Mouse (Mus musculus) neural tube, embryonic 15.5 days (tissue): ENCODE measurements around the gene Sel1l. TPM values are rescaled to one million over a fixed set of nuclear protein-coding genes. Genes with fewer than 3 reads are reported as not detected.
A peak's percentile ranks its signal among the peaks of the same experiment; 100 is the strongest.
"Not testable (repeated sequence)": the region's sequence is repeated elsewhere in the genome, so short reads cannot be mapped to it uniquely, and the experiment has no call there.

ENCODE experiments used
- ATAC-seq: fragments of 200-750 bp; cut with Nextera tagmentation; 2 replicates; pipeline ENCODE4 v1.8.0; 2017; ENCODE audit warnings: mild to moderate bottlenecking, moderate TSS enrichment, moderate library complexity; ENCODE audit not compliant: low FRiP score
- H3K27ac ChIP-seq: fragments of 300-500 bp; sonication (generic); replicated peaks from 2 replicates; pipeline ENCODE4 v1.5.1; 2015; ENCODE audit warnings: mild to moderate bottlenecking, inconsistent platforms
- H3K27me3 ChIP-seq: fragments of 300-500 bp; sonication (generic); replicated peaks from 2 replicates; pipeline ENCODE4 v1.6.1; 2015; ENCODE audit warnings: inconsistent platforms
- H3K36me3 ChIP-seq: fragments of 300-500 bp; sonication (generic); 2 replicates; pipeline ENCODE4 v1.6.1; 2015; ENCODE audit warnings: inconsistent platforms
- H3K4me1 ChIP-seq: fragments of 300-500 bp; sonication (generic); 2 replicates; pipeline ENCODE4 v1.6.1; 2015; ENCODE audit warnings: inconsistent platforms
- H3K4me2 ChIP-seq: fragments of 300-500 bp; sonication (generic); 2 replicates; pipeline ENCODE4 v1.6.1; 2015; ENCODE audit warnings: inconsistent platforms, mild to moderate bottlenecking, moderate library complexity
- H3K4me3 ChIP-seq: fragments of 300-500 bp; sonication (generic); replicated peaks from 2 replicates; pipeline ENCODE4 v1.5.1; 2015; ENCODE audit warnings: mild to moderate bottlenecking, inconsistent platforms
- H3K9ac ChIP-seq: fragments of 300-500 bp; sonication (generic); replicated peaks from 2 replicates; pipeline ENCODE4 v1.6.1; 2015; ENCODE audit warnings: mild to moderate bottlenecking, inconsistent platforms
- H3K9me3 ChIP-seq: fragments of 300-500 bp; sonication (generic); replicated peaks from 2 replicates; pipeline ENCODE4 v1.6.1; 2016; ENCODE audit warnings: inconsistent platforms
- WGBS: fragments of 180-500 bp; shearing (Covaris S2); methylation state at CpG from one replicate; pipeline ENCODE4 v1.1.7; 2015; ENCODE audit warnings: mixed read lengths; 5-methylcytosine and 5-hydroxymethylcytosine counted together
- polyA plus RNA-seq: library from polyadenylated mRNA; unstranded; fragments of >200 nt; fragmentation: Nextera tagmentation; extraction: Ambion mirVana; gene quantifications from 2 replicates; pipeline ENCODE4 v1.2.1, GENCODE M21; 2015

The Sel1l gene
- polyA plus RNA-seq, 1 experiment from 2014 or later: 110 TPM

DNA sequence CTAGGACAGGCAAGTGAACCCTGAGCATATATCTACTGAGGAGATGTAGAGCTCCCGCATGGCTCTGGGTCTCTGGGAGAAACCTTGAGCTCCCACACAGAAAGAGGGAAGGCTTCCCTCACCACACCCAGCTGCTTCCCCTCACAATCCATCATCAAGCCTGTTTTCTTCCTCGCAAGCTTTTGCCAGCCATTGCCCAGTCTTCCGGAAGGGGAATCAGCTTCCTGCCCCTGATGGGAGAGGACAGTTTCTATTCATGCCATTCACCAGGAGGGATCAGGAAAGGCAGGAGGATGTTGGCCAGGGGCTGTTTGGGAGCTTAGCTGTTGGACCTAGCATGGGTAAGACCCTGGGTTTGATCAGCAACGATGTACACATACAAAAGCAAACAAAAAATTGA, 52.2 kb downstream of the Sel1l start:
- Histone ChIP-seq H3K27me3 (no peaks in the 10 kb centered on the region), H3K36me3 (no peaks in the 10 kb centered on the region), H3K9ac (no peak overlapping the region), H3K27ac (no peak overlapping the region), H3K4me1 (no peaks in the 10 kb centered on the region), H3K4me3 (no peak overlapping the region), H3K4me2 (no peak overlapping the region), H3K9me3 (no peaks in the 10 kb centered on the region)
- no peak for ATAC-seq
- WGBS: 85% methylated on average over 4 of the region's 4 CpGs

- H3K4me3 ChIP-seq: no peak overlapping the region
- H3K4me1 ChIP-seq: no peaks in the 10 kb centered on the region
- WGBS: 81% methylated on average over 8 of the region's 8 CpGs
Observed at GRCm38 (mm10) chr12:91793266-91793665, 55.7 kb downstream of the Sel1l start.

DNA sequence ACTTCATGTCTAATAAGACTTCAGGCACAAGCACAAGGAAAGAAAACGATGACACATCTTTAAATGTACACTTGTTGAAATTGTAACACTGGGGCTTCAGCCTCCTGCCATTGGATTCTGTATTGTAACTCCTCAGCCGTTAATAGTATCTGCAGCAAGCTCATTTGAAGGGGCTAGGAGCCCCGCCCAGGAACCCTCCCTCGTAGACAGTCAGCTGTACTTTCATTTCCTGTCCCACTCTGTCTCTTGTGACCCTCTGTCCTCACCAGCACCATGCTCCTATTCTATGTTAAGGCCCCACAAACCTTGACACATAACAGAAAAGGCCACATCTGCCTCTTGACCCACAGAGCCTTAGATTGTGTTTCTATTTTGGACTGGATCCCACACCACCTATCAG, 57.1 kb downstream of the Sel1l start:
- Histone ChIP-seq H3K27me3 (no peaks in the 10 kb centered on the region), H3K4me3 (no peak overlapping the region), H3K36me3 (no peaks in the 10 kb centered on the region), H3K9me3 (no peaks in the 10 kb centered on the region), H3K4me2 (no peak overlapping the region), H3K27ac (no peak overlapping the region), H3K9ac (no peak overlapping the region), H3K4me1 (no peaks in the 10 kb centered on the region)
- no peak for ATAC-seq
- 78% methylated on average over 4 of the region's 4 CpGs for WGBS

More at GRCm38 (mm10) chr12:91793266-91793665, 55.7 kb downstream of the Sel1l start:
- Histone ChIP-seq H3K36me3 (no peaks in the 10 kb centered on the region), H3K27me3 (no peaks in the 10 kb centered on the region), H3K9me3 (no peaks in the 10 kb centered on the region), H3K27ac (no peak overlapping the region), H3K9ac (no peak overlapping the region), H3K4me2 (no peak overlapping the region)
- no peak for ATAC-seq

GRCm38 (mm10) chr12:91789801-91790200, 59.2 kb downstream of the Sel1l start:
- Histone ChIP-seq H3K9ac (no peak overlapping the region), H3K27ac (no peak overlapping the region), H3K4me1 (no peaks in the 10 kb centered on the region), H3K4me3 (no peak overlapping the region), H3K36me3 (no peaks in the 10 kb centered on the region), H3K4me2 (no peak overlapping the region), H3K9me3 (no peaks in the 10 kb centered on the region), H3K27me3 (no peaks in the 10 kb centered on the region)
- ATAC-seq: no peak
- WGBS: 55% methylated on average over 6 of the region's 6 CpGs

- H3K9me3 ChIP-seq, H3K4me2 ChIP-seq, H3K9ac ChIP-seq, H3K27ac ChIP-seq, H3K4me1 ChIP-seq, H3K4me3 ChIP-seq, H3K36me3 ChIP-seq, H3K27me3 ChIP-seq, ATAC-seq: not testable (repeated sequence)
- WGBS: 77% methylated on average over 3 of the region's 3 CpGs
Observed at GRCm38 (mm10) chr12:91788446-91788845, 60.5 kb downstream of the Sel1l start.

DNA sequence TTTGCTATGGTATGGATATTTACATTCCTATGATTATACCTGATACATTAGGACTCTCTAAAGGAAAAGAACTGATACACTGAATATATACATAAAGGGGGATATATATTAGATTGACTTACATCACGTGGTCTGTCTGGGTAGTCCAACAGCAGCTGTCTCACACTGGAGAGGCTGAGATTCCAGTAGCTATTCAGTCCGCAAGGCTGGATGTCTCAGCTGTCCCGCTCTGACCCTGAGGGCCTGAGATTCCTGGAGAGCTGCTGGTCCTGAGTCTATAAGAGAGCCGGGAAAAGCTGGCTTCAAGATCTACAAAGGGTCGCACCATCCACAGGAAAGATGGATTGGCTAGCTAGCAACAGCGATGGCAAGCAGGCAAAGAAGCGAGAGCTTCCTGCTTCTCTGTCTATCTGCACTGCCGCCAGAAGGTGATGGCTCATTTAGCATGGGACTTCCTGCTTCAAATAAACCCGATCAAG, 61.0 kb downstream of the Sel1l start, which contains the start of gene Ston2:
TSS of gene Ston2 (minus strand) at position 429 of the 479 bp plus-strand sequence.
- H3K9ac ChIP-seq: no peak within 1 kb of the TSS
- H3K27me3 ChIP-seq: no peaks in the 10 kb centered on the region
- no peak within 1 kb of the TSS for H3K4me2 ChIP-seq
- no peak within 1 kb of the TSS for H3K4me3 ChIP-seq
- no peaks in the 10 kb centered on the region for H3K9me3 ChIP-seq
- no peak for ATAC-seq
- 82% methylated on average over 9 of the region's 9 CpGs for WGBS
- no peaks in the 10 kb centered on the region for H3K4me1 ChIP-seq
- H3K27ac ChIP-seq: no peak within 1 kb of the TSS
- no peaks in the 10 kb centered on the region for H3K36me3 ChIP-seq

DNA sequence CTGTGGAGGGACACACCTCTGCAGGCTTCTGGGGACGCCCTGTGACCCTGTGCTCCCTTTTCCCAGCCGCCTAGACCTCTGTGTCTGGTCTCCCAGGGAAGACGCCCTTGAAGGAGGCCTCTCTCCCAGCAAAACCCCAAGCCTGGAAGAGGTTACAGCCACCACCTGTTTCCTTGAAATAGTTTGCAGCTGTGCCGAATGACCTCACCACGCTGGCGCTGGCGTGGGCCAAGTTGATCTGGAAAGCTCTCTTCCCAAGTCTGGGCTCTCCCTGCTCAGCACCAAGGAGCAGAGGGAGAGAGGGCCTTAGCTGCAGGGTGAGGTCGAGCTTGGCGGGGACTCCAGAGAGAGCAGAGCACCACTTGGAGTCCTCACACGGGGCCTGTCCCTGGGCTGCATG, 62.6 kb downstream of the Sel1l start:
- H3K4me2 ChIP-seq: no peak overlapping the region
- no peak overlapping the region for H3K9ac ChIP-seq
- no peak for ATAC-seq
- H3K9me3 ChIP-seq: no peaks in the 10 kb centered on the region
- H3K4me3 ChIP-seq: no peak overlapping the region
- H3K27ac ChIP-seq: no peak overlapping the region
- 60% methylated on average over 10 of the region's 10 CpGs for WGBS
- H3K4me1 ChIP-seq: no peaks in the 10 kb centered on the region
- H3K27me3 ChIP-seq: no peaks in the 10 kb centered on the region
- H3K36me3 ChIP-seq: no peaks in the 10 kb centered on the region

GRCm38 (mm10) chr12:91781432-91781831, 67.5 kb downstream of the Sel1l start:
- no peak for ATAC-seq
- Histone ChIP-seq H3K4me1 (peaks cover 13% of the 10 kb centered on the region), H3K36me3 (no peaks in the 10 kb centered on the region), H3K9me3 (no peaks in the 10 kb centered on the region), H3K27me3 (no peaks in the 10 kb centered on the region; the same call in 1 of the 2 replicates), H3K4me3 (no peak overlapping the region), H3K27ac (no peak overlapping the region), H3K9ac (no peak overlapping the region), H3K4me2 (no peak overlapping the region)
- WGBS: 93% methylated on average over 5 of the region's 5 CpGs

- no peak for ATAC-seq
- Histone ChIP-seq H3K4me2 (no peak overlapping the region), H3K36me3 (no peaks in the 10 kb centered on the region), H3K27me3 (no peaks in the 10 kb centered on the region; the same call in 1 of the 2 replicates), H3K4me3 (no peak overlapping the region), H3K9me3 (no peaks in the 10 kb centered on the region), H3K9ac (no peak overlapping the region), H3K27ac (no peak overlapping the region), H3K4me1 (peaks cover 13% of the 10 kb centered on the region)
- WGBS: 82% methylated on average over 3 of the region's 3 CpGs
Observed at GRCm38 (mm10) chr12:91780531-91780930, 68.4 kb downstream of the Sel1l start.

- H3K4me2 ChIP-seq: peak overlapping the region; percentile 99
- ATAC-seq: peak; percentile 95
- H3K27ac ChIP-seq: peak overlapping the region; percentile 67
- H3K4me3 ChIP-seq: peak overlapping the region; percentile 75
- peak overlapping the region; percentile 59 for H3K9ac ChIP-seq
- H3K36me3 ChIP-seq: no peaks in the 10 kb centered on the region
- peaks cover 18% of the 10 kb centered on the region for H3K4me1 ChIP-seq
- H3K9me3 ChIP-seq: no peaks in the 10 kb centered on the region
- no peaks in the 10 kb centered on the region; the same call in 1 of the 2 replicates for H3K27me3 ChIP-seq
- WGBS: under 1% methylated on average over 34 of the region's 35 CpGs
Observed at GRCm38 (mm10) chr12:91779004-91779365, 70.0 kb downstream of the Sel1l start.

DNA sequence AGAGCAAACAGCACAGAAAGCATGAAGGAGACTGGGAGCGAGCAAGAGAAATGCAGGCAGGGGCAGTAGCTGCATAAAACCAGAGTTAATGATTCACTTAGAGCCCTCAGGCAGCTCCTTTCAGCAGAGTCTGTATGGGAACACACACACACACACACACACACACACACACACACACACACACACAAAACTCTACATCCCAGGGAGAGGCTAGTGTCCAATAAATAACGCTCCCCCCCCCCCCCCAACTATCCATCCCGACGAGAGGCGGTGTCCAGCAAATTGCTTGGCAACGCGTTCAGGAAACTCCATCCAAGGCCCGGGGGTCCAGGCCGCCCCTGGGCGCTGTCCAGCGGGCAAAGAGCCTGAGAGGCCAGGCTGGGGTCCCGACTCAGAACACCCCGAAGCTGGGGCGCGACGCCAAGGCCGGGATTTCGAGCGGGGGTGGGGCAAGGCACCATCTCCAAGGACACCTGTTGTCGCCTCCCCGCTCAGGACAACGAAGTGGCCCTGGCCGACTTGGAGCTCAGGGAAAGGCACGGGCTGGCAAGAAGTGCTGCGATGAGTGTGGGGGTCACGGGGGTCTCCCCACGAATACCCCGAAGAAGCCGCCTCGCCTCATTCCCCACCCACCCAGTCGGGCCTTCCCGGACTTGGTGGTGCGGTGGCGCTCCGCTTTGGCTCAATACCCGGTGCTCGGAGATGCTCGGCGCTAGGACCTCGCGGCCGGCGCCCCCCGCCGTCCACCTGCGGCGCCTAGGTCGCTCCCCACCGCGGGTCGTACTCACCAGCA, 70.5 kb downstream of the Sel1l start:
- peak overlapping the region; percentile 59 for H3K9ac ChIP-seq
- ATAC-seq: peak; percentile 86
- no peaks in the 10 kb centered on the region; the same call in 1 of the 2 replicates for H3K27me3 ChIP-seq
- under 1% methylated on average over 47 of the region's 51 CpGs for WGBS
- no peaks in the 10 kb centered on the region for H3K9me3 ChIP-seq
- H3K4me1 ChIP-seq: peaks cover 18% of the 10 kb centered on the region
- no peaks in the 10 kb centered on the region for H3K36me3 ChIP-seq
- H3K27ac ChIP-seq: peak overlapping the region; percentile 67
- H3K4me2 ChIP-seq: peak overlapping the region; percentile 99
- peak overlapping the region; percentile 75 for H3K4me3 ChIP-seq

DNA sequence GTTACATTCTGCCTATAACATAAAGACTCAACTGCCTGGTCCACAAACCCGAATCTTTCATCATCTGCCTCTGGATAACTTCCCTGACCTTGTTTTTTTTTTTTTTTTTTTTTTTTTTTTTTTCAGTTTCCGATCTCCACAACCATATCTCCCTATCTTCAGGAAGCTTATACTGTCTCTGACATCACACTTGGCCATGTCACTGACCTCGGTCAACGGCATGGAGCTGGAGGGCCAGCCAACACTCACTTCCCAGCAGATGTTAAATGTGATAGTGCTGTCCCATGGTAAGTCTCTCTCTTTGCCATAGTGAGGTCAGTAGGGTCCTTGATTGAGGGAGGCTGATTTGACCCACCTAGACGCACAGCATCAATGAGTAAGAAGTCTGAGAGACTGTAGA, 72.6 kb downstream of the Sel1l start:
- 90% methylated on average over 5 of the region's 5 CpGs for WGBS
- H3K36me3 ChIP-seq: no peaks in the 10 kb centered on the region

More for the DNA sequence above, 72.6 kb downstream of the Sel1l start:
- no peak overlapping the region for H3K9ac ChIP-seq
- H3K4me1 ChIP-seq: peaks cover 18% of the 10 kb centered on the region
- H3K4me2 ChIP-seq: peak overlapping the region; percentile 99; the same call in 1 of the 2 replicates
- H3K27me3 ChIP-seq: no peaks in the 10 kb centered on the region; the same call in 1 of the 2 replicates
- ATAC-seq: no peak
- no peak overlapping the region for H3K27ac ChIP-seq
- H3K4me3 ChIP-seq: no peak overlapping the region
- no peaks in the 10 kb centered on the region for H3K9me3 ChIP-seq
